Comparison of ENCODE assay signal across 10 mouse cellular contexts in genomic region chr13:93724206-93724605, GRCm38 (mm10). TPM values are rescaled to one million over a fixed set of nuclear protein-coding genes. Genes with fewer than 3 reads are reported as not detected.
DNase-seq lines count a peak whose midpoint lies in the region; ATAC-seq and TF ChIP-seq lines count a peak whose summit lies in the region.
"Had no signal": no experiment of that assay in that cellular context is flagged by ENCODE, and none has a peak within 500 bp of the region (broad histone marks: within the 10 kb centered on the region; RNA-seq: fewer than 3 reads in every experiment).

No protein-coding gene starts in this region.

- H3K9ac ChIP-seq in liver, embryonic 14.5 days (replicated peaks), result no peak overlapping the region
- no peak overlapping the region for H3K9ac ChIP-seq in liver, embryonic 11.5 days (ENCODE audit: low read depth, low read length)
- H3K9ac ChIP-seq: heart, embryonic 13.5 days had no signal

- TF ChIP-seq POLR2A in cerebellum, adult 2 months (IDR thresholded peaks at IDR 0.05; ENCODE audit: borderline replicate concordance, insufficient read depth, low read length), result no peak

- TF ChIP-seq EP300 in liver, embryonic 14.5 days (IDR thresholded peaks at IDR 0.05; ENCODE audit: low read depth), result no peak

- no peak overlapping the region for H3K27ac ChIP-seq in cerebellum, adult 2 months (ENCODE audit: insufficient read depth, low read length)
- H3K27ac ChIP-seq in liver, embryonic 14.5 days, result no peak overlapping the region
- no peak overlapping the region for H3K27ac ChIP-seq in liver, embryonic 11.5 days (ENCODE audit: low read depth, low read length)
- H3K27ac ChIP-seq: heart, embryonic 13.5 days; macrophage had no signal

- H3K9me3 ChIP-seq in liver, embryonic 14.5 days (ENCODE audit: control insufficient read depth, low read length), result no peaks in the 10 kb centered on the region
- no peaks in the 10 kb centered on the region for H3K9me3 ChIP-seq in liver, embryonic 11.5 days (ENCODE audit: control insufficient read depth, low read length)
- H3K9me3 ChIP-seq: heart, embryonic 13.5 days had no signal

- no peaks in the 10 kb centered on the region for H3K27me3 ChIP-seq in cerebellum, adult 2 months (ENCODE audit: control insufficient read depth, insufficient read depth, low read length)
- H3K27me3 ChIP-seq in liver, embryonic 14.5 days (ENCODE audit: control insufficient read depth, insufficient read depth, low read length), result no peaks in the 10 kb centered on the region
- H3K27me3 ChIP-seq in liver, embryonic 11.5 days (replicated peaks; ENCODE audit: control insufficient read depth, insufficient read depth, low read length), result no peaks in the 10 kb centered on the region
- H3K27me3 ChIP-seq: heart, embryonic 13.5 days had no signal

- H3K4me3 ChIP-seq in cerebellum, adult 2 months (replicated peaks; ENCODE audit: insufficient read depth, low read depth, low read length), result no peak overlapping the region
- H3K4me3 ChIP-seq in liver, embryonic 14.5 days (ENCODE audit: insufficient read depth in 1 of 2, low read depth in 2 of 2, low read length in 2 of 2), result no peak overlapping the region
- no peak overlapping the region for H3K4me3 ChIP-seq in liver, embryonic 11.5 days (ENCODE audit: low read depth, low read length)
- H3K4me3 ChIP-seq: heart, embryonic 13.5 days had no signal

- H3K4me2 ChIP-seq in liver, embryonic 14.5 days (ENCODE audit: low read depth), result no peak overlapping the region
- no peak overlapping the region for H3K4me2 ChIP-seq in liver, embryonic 11.5 days
- H3K4me2 ChIP-seq: heart, embryonic 13.5 days had no signal

- 24% methylated on average over 2 of the region's 2 CpGs for WGBS in cerebellum, adult 2 months
- WGBS in liver, embryonic 14.5 days (ENCODE audit: insufficient replicate concordance), result 18% methylated on average over 2 of the region's 2 CpGs
- 30% methylated on average over 2 of the region's 2 CpGs for WGBS in liver, embryonic 11.5 days

- TF ChIP-seq CTCF in cerebellum, adult 2 months (IDR thresholded peaks at IDR 0.05; ENCODE audit: borderline replicate concordance, insufficient read depth, low read depth, low read length), result peak; percentile 71
- peak; percentile 64 for TF ChIP-seq CTCF in liver, embryonic 14.5 days (IDR thresholded peaks at IDR 0.05; ENCODE audit: low read depth)

- DNase-seq in cerebellum, adult 2 months, result peak; percentile 15 to 25
- no peak for DNase-seq in cerebellum, adult 11 months
- no peak for DNase-seq in liver, embryonic 14.5 days (ENCODE audit: low read depth in 3 of 3, low spot score in 3 of 3)
- DNase-seq in liver, embryonic 11.5 days (ENCODE audit: low spot score), result no peak
- DNase-seq in T-cell, adult 2 months (ENCODE audit: low spot score), result peak; percentile 1
- peak; percentile 7 for DNase-seq in lung, postnatal 14 days
- no peak for DNase-seq in ovary, postnatal 10 days (ENCODE audit: low spot score)
- DNase-seq in urinary bladder, postnatal 4 days (ENCODE audit: low spot score in 2 of 2), result no peak

- peaks cover 4% of the 10 kb centered on the region; the same call in 1 of the 2 replicates for H3K4me1 ChIP-seq in cerebellum, adult 2 months (ENCODE audit: control insufficient read depth, insufficient read depth, low read length)
- H3K4me1 ChIP-seq in liver, embryonic 14.5 days (replicated peaks; ENCODE audit: control insufficient read depth in 2 of 2, insufficient read depth in 2 of 2, low read length in 1 of 2), result no peaks in the 10 kb centered on the region
- H3K4me1 ChIP-seq in liver, embryonic 11.5 days (replicated peaks; ENCODE audit: control insufficient read depth, insufficient read depth, low read length), result no peaks in the 10 kb centered on the region
- H3K4me1 ChIP-seq: heart, embryonic 13.5 days had no signal

- ATAC-seq in liver, embryonic 14.5 days (ENCODE audit: insufficient read depth), result no peak
- no peak for ATAC-seq in liver, embryonic 11.5 days (replicated peaks; ENCODE audit: low FRiP score)

- H3K36me3 ChIP-seq in liver, embryonic 14.5 days (replicated peaks; ENCODE audit: control insufficient read depth, insufficient read depth, low read depth), result no peaks in the 10 kb centered on the region
- no peaks in the 10 kb centered on the region for H3K36me3 ChIP-seq in liver, embryonic 11.5 days (ENCODE audit: control insufficient read depth, insufficient read depth, low read length)
- H3K36me3 ChIP-seq: heart, embryonic 13.5 days had no signal

RNA-seq across cellular contexts. Expression of gene Arsb, which starts 47.2 kb away (rescaled TPM):
- polyA plus RNA-seq in cerebellum, adult 2 months (2012; rRNA removed), result 49.7 and 53.6 TPM in 2 replicates
- polyA plus RNA-seq in liver, embryonic 14.5 days (2012; rRNA removed), result 4.0 and 4.2 TPM in 2 replicates
- 2.8 and 3.4 TPM in 2 replicates for polyA plus RNA-seq in liver, embryonic 14.5 days (2014; fragmentation: Nextera tagmentation; extraction: Ambion mirVana)
- 5.8 and 6.3 TPM in 2 replicates for polyA plus RNA-seq in liver, embryonic 11.5 days (2014; fragmentation: Nextera tagmentation; extraction: Ambion mirVana)

RNA-seq across cellular contexts. Expression of gene Dmgdh, which starts 50.0 kb away (rescaled TPM):
- polyA plus RNA-seq in cerebellum, adult 2 months (2012; rRNA removed), result 0.11 TPM in 2 replicates
- polyA plus RNA-seq in liver, embryonic 14.5 days (2012; rRNA removed), result 6.8 and 9.7 TPM in 2 replicates
- polyA plus RNA-seq in liver, embryonic 14.5 days (2014; fragmentation: Nextera tagmentation; extraction: Ambion mirVana), result 12.0 and 13.1 TPM in 2 replicates
- polyA plus RNA-seq in liver, embryonic 11.5 days (2014; fragmentation: Nextera tagmentation; extraction: Ambion mirVana), result 6.7 and 7.1 TPM in 2 replicates
- polyA plus RNA-seq: macrophage had no signal

RNA-seq across cellular contexts. Expression of gene Bhmt2, which starts 50.1 kb away (rescaled TPM):
- 0.22 and 0.39 TPM in 2 replicates for polyA plus RNA-seq in cerebellum, adult 2 months (2012; rRNA removed)
- 12.2 and 13.6 TPM in 2 replicates for polyA plus RNA-seq in liver, embryonic 14.5 days (2012; rRNA removed)
- 16.8 TPM in 2 replicates for polyA plus RNA-seq in liver, embryonic 14.5 days (2014; fragmentation: Nextera tagmentation; extraction: Ambion mirVana)
- polyA plus RNA-seq in liver, embryonic 11.5 days (2014; fragmentation: Nextera tagmentation; extraction: Ambion mirVana), result 7.1 and 8.2 TPM in 2 replicates
- polyA plus RNA-seq: macrophage had no signal

Comparison
In these comparisons a context has a peak if more than half of its experiments do, and no peak if none do; other contexts are left out.
1. DNase-seq: peak in cerebellum, adult 2 months (2 of 2), T-cell, adult 2 months (single experiment) and lung, postnatal 14 days (single experiment); none in cerebellum, adult 11 months (single experiment), liver, embryonic 14.5 days (0 of 3), liver, embryonic 11.5 days (single experiment), ovary, postnatal 10 days (single experiment) and urinary bladder, postnatal 4 days (0 of 2).